ENCODE assay signal across 8 mouse cellular contexts in genomic region chr11:80377712-80378451, GRCm38 (mm10). TPM values are rescaled to one million over a fixed set of nuclear protein-coding genes. Genes with fewer than 3 reads are reported as not detected.
DNase-seq lines count a peak whose midpoint lies in the region; ATAC-seq and TF ChIP-seq lines count a peak whose summit lies in the region.

Gene 5730455P16Rik, minus strand, starts transcription at chr11:80378034.

- peak within 1 kb of the TSS; percentile 90 for H3K4me3 ChIP-seq in heart, embryonic 11.5 days (ENCODE audit: low read depth, low read length)
- peak within 1 kb of the TSS; percentile 95 for H3K4me3 ChIP-seq in kidney, embryonic 16.5 days (ENCODE audit: low read length)
- H3K4me3 ChIP-seq in liver, embryonic 11.5 days (ENCODE audit: low read depth, low read length), result peak within 1 kb of the TSS; percentile 73
- H3K4me3 ChIP-seq in myocyte, result peak within 1 kb of the TSS; percentile 77

- peak; percentile 88 for ATAC-seq in erythroblast, adult 5-6 weeks (replicated peaks; ENCODE audit: low FRiP score, poor library complexity, severe bottlenecking)
- ATAC-seq in heart, embryonic 11.5 days (replicated peaks; ENCODE audit: insufficient number of reproducible peaks, low FRiP score, low TSS enrichment), result peak; percentile 52
- peak; percentile 82 for ATAC-seq in kidney, embryonic 16.5 days (ENCODE audit: low FRiP score, low TSS enrichment)
- peak; percentile 80 for ATAC-seq in liver, embryonic 11.5 days (replicated peaks; ENCODE audit: low FRiP score)

- H3K36me3 ChIP-seq in heart, embryonic 11.5 days (ENCODE audit: control insufficient read depth, insufficient read depth, low read length), result no peaks in the 10 kb centered on the region
- H3K36me3 ChIP-seq in kidney, embryonic 16.5 days (ENCODE audit: insufficient read depth, low read length), result peaks cover 18% of the 10 kb centered on the region
- H3K36me3 ChIP-seq in liver, embryonic 11.5 days (ENCODE audit: control insufficient read depth, insufficient read depth, low read length), result peaks cover 7% of the 10 kb centered on the region
- peaks cover 10% of the 10 kb centered on the region for H3K36me3 ChIP-seq in myocyte (ENCODE audit: control insufficient read depth, insufficient read depth)

- H3ac ChIP-seq in myocyte (ENCODE audit: control insufficient read depth, insufficient read length), result peak within 1 kb of the TSS; percentile 11

- WGBS in heart, embryonic 11.5 days (ENCODE audit: insufficient replicate concordance), result 3% methylated on average over 33 of the region's 43 CpGs
- 1% methylated on average over 41 of the region's 43 CpGs for WGBS in kidney, embryonic 16.5 days
- 2% methylated on average over 42 of the region's 43 CpGs for WGBS in liver, embryonic 11.5 days

- peak within 1 kb of the TSS; percentile 96 for H3K9ac ChIP-seq in heart, embryonic 11.5 days (ENCODE audit: low read depth, low read length)
- peak within 1 kb of the TSS; percentile 98 for H3K9ac ChIP-seq in kidney, embryonic 16.5 days (replicated peaks; ENCODE audit: low read length)
- H3K9ac ChIP-seq in liver, embryonic 11.5 days (ENCODE audit: low read depth, low read length), result peak within 1 kb of the TSS; percentile 90

- TF ChIP-seq POLR2A in brain, embryonic 14.5 days (IDR thresholded peaks at IDR 0.05; ENCODE audit: borderline replicate concordance, extremely low read depth, insufficient read depth, insufficient read length, poor library complexity, severe bottlenecking), result peak; percentile 66; the same call in 1 of the 2 replicates
- peak; percentile 73 for TF ChIP-seq POLR2A in myocyte (IDR thresholded peaks at IDR 0.05; ENCODE audit: insufficient read length, low read depth)

- no peaks in the 10 kb centered on the region for H3K27me3 ChIP-seq in heart, embryonic 11.5 days (ENCODE audit: control insufficient read depth, insufficient read depth, low read length)
- no peaks in the 10 kb centered on the region for H3K27me3 ChIP-seq in kidney, embryonic 16.5 days (ENCODE audit: insufficient read depth, low read length)
- H3K27me3 ChIP-seq in liver, embryonic 11.5 days (replicated peaks; ENCODE audit: control insufficient read depth, insufficient read depth, low read length), result no peaks in the 10 kb centered on the region
- H3K27me3 ChIP-seq in myocyte (ENCODE audit: control insufficient read depth, insufficient read depth, insufficient read length), result no peaks in the 10 kb centered on the region

- H3K27ac ChIP-seq in heart, embryonic 11.5 days (ENCODE audit: low read depth, low read length), result peak within 1 kb of the TSS; percentile 80
- peak within 1 kb of the TSS; percentile 85 for H3K27ac ChIP-seq in kidney, embryonic 16.5 days (ENCODE audit: low read length)
- peak within 1 kb of the TSS; percentile 84 for H3K27ac ChIP-seq in liver, embryonic 11.5 days (ENCODE audit: low read depth, low read length)

- H3K4me1 ChIP-seq in heart, embryonic 11.5 days (ENCODE audit: control insufficient read depth, insufficient read depth, low read length), result no peaks in the 10 kb centered on the region
- H3K4me1 ChIP-seq in kidney, embryonic 16.5 days (ENCODE audit: insufficient read depth, low read length), result peaks cover 12% of the 10 kb centered on the region
- H3K4me1 ChIP-seq in liver, embryonic 11.5 days (replicated peaks; ENCODE audit: control insufficient read depth, insufficient read depth, low read length), result peaks cover 7% of the 10 kb centered on the region

- no peaks in the 10 kb centered on the region for H3K9me3 ChIP-seq in heart, embryonic 11.5 days (replicated peaks; ENCODE audit: control insufficient read depth, low read length)
- no peaks in the 10 kb centered on the region for H3K9me3 ChIP-seq in kidney, embryonic 16.5 days (ENCODE audit: low read length)
- H3K9me3 ChIP-seq in liver, embryonic 11.5 days (ENCODE audit: control insufficient read depth, low read length), result no peaks in the 10 kb centered on the region

- H3K79me2 ChIP-seq in myocyte (ENCODE audit: control insufficient read depth, insufficient read depth), result peaks cover 6% of the 10 kb centered on the region

- DNase-seq in CD4-positive, CD25-positive, alpha-beta regulatory T cell, adult 2 months (ENCODE audit: low read depth, low spot score), result peak; percentile 87
- DNase-seq in brain, embryonic 14.5 days (ENCODE audit: low read depth), result peak; percentile 94
- peak; percentile 89 for DNase-seq in liver, embryonic 11.5 days (ENCODE audit: low spot score)
- peak; percentile 84 to 94 for DNase-seq in spleen, postnatal 4 days (ENCODE audit: low spot score in 2 of 2)

- no peak for TF ChIP-seq CTCF in brain, embryonic 14.5 days (IDR thresholded peaks at IDR 0.05; ENCODE audit: borderline replicate concordance, extremely low read depth, insufficient read depth, insufficient read length)

- H3K4me2 ChIP-seq in heart, embryonic 11.5 days, result peak within 1 kb of the TSS; percentile 89
- peak within 1 kb of the TSS; percentile 75 for H3K4me2 ChIP-seq in kidney, embryonic 16.5 days (replicated peaks; ENCODE audit: low read depth, low read length)
- H3K4me2 ChIP-seq in liver, embryonic 11.5 days, result peak within 1 kb of the TSS; percentile 77
- H3K4me2 ChIP-seq in myocyte (ENCODE audit: low read depth), result peak within 1 kb of the TSS; percentile 88

TF ChIP-seq in myocyte, 11 proteins besides CTCF, POLR2A, EP300 and RAD21:
- TF ChIP-seq CEBPB (IDR thresholded peaks at IDR 0.05; ENCODE audit: insufficient read depth, poor library complexity, severe bottlenecking) (no peak), USF1 (IDR thresholded peaks at IDR 0.05; ENCODE audit: low read depth) (no peak), MYOG (IDR thresholded peaks at IDR 0.05; ENCODE audit: control insufficient read depth in 1 of 3, insufficient read depth in 1 of 3, insufficient read length in 2 of 3, low read depth in 2 of 3) (peak in 2 of 3 experiments; percentile 7 to 53), MAX (IDR thresholded peaks at IDR 0.05; ENCODE audit: low read depth) (no peak), TCF12 (IDR thresholded peaks at IDR 0.05; ENCODE audit: insufficient read depth, poor library complexity, severe bottlenecking) (no peak), SRF (IDR thresholded peaks at IDR 0.05; ENCODE audit: control insufficient read depth, insufficient read length, low read depth) (no peak), MYOD1 (IDR thresholded peaks at IDR 0.05; ENCODE audit: control insufficient read depth in 1 of 3, insufficient read length in 2 of 3, low read depth in 2 of 3) (peak in 1 of 3 experiments; percentile 0), E2F4 (IDR thresholded peaks at IDR 0.05; ENCODE audit: insufficient read depth) (no peak), TCF3 (IDR thresholded peaks at IDR 0.05; ENCODE audit: insufficient read length, low read depth) (no peak), POLR2AphosphoS2 (IDR thresholded peaks at IDR 0.05; ENCODE audit: insufficient read length, low read depth) (peak; percentile 68), REST (IDR thresholded peaks at IDR 0.05; ENCODE audit: insufficient read depth, insufficient read length) (no peak)

RNA-seq across cellular contexts. Expression of gene 5730455P16Rik, which starts in this region (rescaled TPM):
- polyA plus RNA-seq in brain, embryonic 14.5 days (2012; rRNA removed), result 12.4 and 15.9 TPM in 2 replicates
- total RNA-seq in erythroblast, adult 5-6 weeks (2015; ENCODE audit: low replicate concordance), result 0.84 and 0.96 TPM in 2 replicates
- 3.8 and 4.0 TPM in 2 replicates for total RNA-seq in erythroblast, adult 5-6 weeks (2017; ENCODE audit: low replicate concordance)
- polyA plus RNA-seq in heart, embryonic 11.5 days (2014; fragmentation: Nextera tagmentation; extraction: Ambion mirVana), result 14.6 and 14.8 TPM in 2 replicates
- 15.4 and 19.7 TPM in 2 replicates for polyA plus RNA-seq in kidney, embryonic 16.5 days (2015; fragmentation: Nextera tagmentation; extraction: Ambion mirVana)
- polyA plus RNA-seq in liver, embryonic 11.5 days (2014; fragmentation: Nextera tagmentation; extraction: Ambion mirVana), result 15.9 and 16.1 TPM in 2 replicates
- 7.0 TPM for polyA plus RNA-seq in myocyte (2012; fragmentation: generic; extraction: Trizol)

Comparison
In these comparisons a context has a peak if more than half of its experiments do, and no peak if none do; other contexts are left out.
1. Peak in every context shown above with its lines: DNase-seq, ATAC-seq, H3K4me3 ChIP-seq and H3K27ac ChIP-seq.